Mouse (Mus musculus) lung, embryonic 14.5 days (tissue): Measurements from ENCODE around the gene Pde4a. TPM values are rescaled to one million over a fixed set of nuclear protein-coding genes. Genes with fewer than 3 reads are reported as not detected.

Experiments
- ATAC-seq: fragments of 200-750 bp; cut with Nextera tagmentation; 2 replicates; pipeline ENCODE4 v1.8.0; 2017; ENCODE audit warnings: mild to moderate bottlenecking, moderate TSS enrichment, moderate library complexity; ENCODE audit not compliant: insufficient read depth
- DNase-seq: peaks from one replicate; pipeline ENCODE4 v3.0.0-alpha.2; 2015
- H3K27ac ChIP-seq: fragments of 300-500 bp; sonication (generic); 2 replicates; pipeline ENCODE4 v1.5.1; 2014; ENCODE audit warnings: low read depth, mild to moderate bottlenecking, moderate library complexity
- H3K27me3 ChIP-seq: fragments of 300-500 bp; sonication (generic); 2 replicates; pipeline ENCODE4 v1.6.1; 2014; ENCODE audit warnings: low read length, control low read depth; ENCODE audit not compliant: insufficient read depth
- H3K36me3 ChIP-seq: fragments of 300-500 bp; sonication (generic); 2 replicates; pipeline ENCODE4 v1.6.1; 2014; ENCODE audit warnings: control low read depth; ENCODE audit not compliant: insufficient read depth
- H3K4me1 ChIP-seq: fragments of 300-500 bp; sonication (generic); 2 replicates; pipeline ENCODE4 v1.6.1; 2014; ENCODE audit warnings: antibody characterized with exemption, control low read depth; ENCODE audit not compliant: insufficient read depth
- H3K4me2 ChIP-seq: fragments of 300-500 bp; sonication (generic); 2 replicates; pipeline ENCODE4 v1.6.1; 2014; ENCODE audit warnings: mild to moderate bottlenecking
- H3K4me3 ChIP-seq: fragments of 300-500 bp; sonication (generic); 2 replicates; pipeline ENCODE4 v1.5.1; 2014; ENCODE audit warnings: low read depth, low read length
- H3K9ac ChIP-seq: fragments of 300-500 bp; sonication (generic); 2 replicates; pipeline ENCODE4 v1.6.1; 2014
- H3K9me3 ChIP-seq: fragments of 300-500 bp; sonication (generic); 2 replicates; pipeline ENCODE4 v1.6.1; 2016; ENCODE audit warnings: low read depth, low read length, control low read depth
- CTCF ChIP-seq: IDR thresholded peaks from 2 replicates; pipeline ENCODE4 v1.5.1; 2016; ENCODE audit warnings: antibody characterized with exemption, low read depth
- WGBS: fragments of 180-500 bp; shearing (Covaris S2); extraction: QIAGEN DNeasy Blood & Tissue Kit; methylation state at CpG from one replicate; pipeline ENCODE4 v1.1.7; 2014; 5-methylcytosine and 5-hydroxymethylcytosine counted together
- polyA plus RNA-seq: library from polyadenylated mRNA; unstranded; fragments of >200 nt; fragmentation: Nextera tagmentation; extraction: Ambion mirVana; gene quantifications from 2 replicates; pipeline ENCODE4 v1.2.1, GENCODE M21; 2014

Gene Pde4a
- polyA plus RNA-seq, 1 experiment from 2014 or later, result 8.4 TPM

DNA sequence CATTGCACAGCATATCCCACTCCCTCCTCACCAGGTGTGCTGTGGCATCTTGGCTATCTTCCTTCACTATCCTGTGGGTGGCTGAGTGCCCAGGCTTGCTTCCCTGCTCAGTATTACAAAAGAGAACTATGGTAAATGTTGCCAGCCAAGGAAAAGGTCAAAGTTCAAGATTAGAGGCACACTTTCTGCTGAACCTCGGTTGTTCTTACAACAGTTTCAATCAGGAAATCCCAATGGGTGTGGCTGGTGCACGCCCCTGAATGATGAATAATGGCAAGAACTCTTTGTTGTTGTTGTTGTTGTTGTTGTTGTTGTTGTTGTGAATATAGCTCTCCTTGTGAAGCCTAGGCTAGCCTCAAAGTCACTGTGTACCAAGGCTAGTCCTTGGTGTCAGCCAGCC, 96.3 kb downstream of the Pde4a start:
- TF ChIP-seq CTCF, result no peak
- H3K9me3 ChIP-seq, result no peaks in the 10 kb centered on the region
- H3K4me3 ChIP-seq, result no peak overlapping the region
- ATAC-seq (no peak), DNase-seq (no peak)
- H3K4me2 ChIP-seq, result no peak overlapping the region
- peaks cover 11% of the 10 kb centered on the region; the same call in 1 of the 2 replicates for H3K4me1 ChIP-seq
- no peaks in the 10 kb centered on the region; the same call in 1 of the 2 replicates for H3K36me3 ChIP-seq
- H3K27ac ChIP-seq, result no peak overlapping the region
- WGBS, result 59% methylated on average over 2 of the region's 2 CpGs
- H3K27me3 ChIP-seq, result no peaks in the 10 kb centered on the region
- no peak overlapping the region for H3K9ac ChIP-seq

Other genes starting within 250 kb of the Pde4a start
- gene Dnmt1, start 205.8 kb upstream of the Pde4a start, polyA plus RNA-seq, result 77.0 and 82.1 TPM in 2 replicates
- 58.0 and 62.3 TPM in 2 replicates for gene S1pr2, start 188.9 kb upstream of the Pde4a start, polyA plus RNA-seq
- 156 and 166 TPM in 2 replicates for gene Mrpl4, start 163.0 kb upstream of the Pde4a start, polyA plus RNA-seq
- gene Icam1, start 149.7 kb upstream of the Pde4a start, polyA plus RNA-seq, result 33.6 and 41.5 TPM in 2 replicates
- 1.5 TPM in 2 replicates for gene Icam4, start 136.3 kb upstream of the Pde4a start, polyA plus RNA-seq
- 0.09 and 0.31 TPM in 2 replicates for gene Icam5, start 133.6 kb upstream of the Pde4a start, polyA plus RNA-seq
- gene Zglp1, start 98.6 kb upstream of the Pde4a start, polyA plus RNA-seq, result 1.4 TPM in 1 of 2 replicates, not detected in the other
- 0.22 and 0.78 TPM in 2 replicates for gene Gm49373, start 92.6 kb upstream of the Pde4a start, polyA plus RNA-seq
- 59.4 and 66.1 TPM in 2 replicates for gene Fdx1l, start 92.1 kb upstream of the Pde4a start, polyA plus RNA-seq
- gene Gm38431, start 73.7 kb upstream of the Pde4a start, polyA plus RNA-seq, result 2.3 and 3.0 TPM in 2 replicates
- 106 and 113 TPM in 2 replicates for gene Raver1, start 73.7 kb upstream of the Pde4a start, polyA plus RNA-seq
- 9.5 and 12.5 TPM in 2 replicates for gene Tyk2, start 34.5 kb upstream of the Pde4a start, polyA plus RNA-seq
- 352 and 353 TPM in 2 replicates for gene Cdc37, start 15.7 kb upstream of the Pde4a start, polyA plus RNA-seq
- 42.8 and 44.6 TPM in 2 replicates for gene Keap1, start 73.6 kb downstream of the Pde4a start, polyA plus RNA-seq
- gene S1pr5, start 82.7 kb downstream of the Pde4a start, polyA plus RNA-seq, result not detected in 2 replicates
- 33.7 and 34.7 TPM in 2 replicates for gene Atg4d, start 99.6 kb downstream of the Pde4a start, polyA plus RNA-seq
- 12.2 and 14.3 TPM in 2 replicates for gene Kri1, start 122.3 kb downstream of the Pde4a start, polyA plus RNA-seq
- 45.3 and 48.1 TPM in 2 replicates for gene Cdkn2d, start 125.7 kb downstream of the Pde4a start, polyA plus RNA-seq
- gene Ap1m2, start 146.6 kb downstream of the Pde4a start, polyA plus RNA-seq, result 45.7 and 45.8 TPM in 2 replicates
- 122 TPM in 2 replicates for gene Slc44a2, start 155.0 kb downstream of the Pde4a start, polyA plus RNA-seq
- 217 and 223 TPM in 2 replicates for gene Ilf3, start 202.2 kb downstream of the Pde4a start, polyA plus RNA-seq
- gene Qtrt1, start 246.1 kb downstream of the Pde4a start, polyA plus RNA-seq, result 49.0 and 55.1 TPM in 2 replicates